Mouse (Mus musculus): ENCODE measurements at regions not wholly inside any gene's neighbourhood (a gene's known extent, or its start where the extent isn't known, plus 50 kb on each side); places are given as distances from the start of the nearest gene placed in this dataset.
A peak's percentile ranks its signal among the peaks of the same experiment; 100 is the strongest.

GRCm38 (mm10) chr1:94413043-94413442, 360.7 kb upstream of the Pdcd1 start:
- Histone ChIP-seq H3K27ac (replicated peaks) (no peak overlapping the region), H3K27me3 (no peaks in the 10 kb centered on the region), H3K9ac (no peak overlapping the region), H3K4me2 (peak overlapping the region; percentile 22), H3K4me3 (no peak overlapping the region), H3K9me3 (no peaks in the 10 kb centered on the region), H3K36me3 (no peaks in the 10 kb centered on the region), H3K4me1 (replicated peaks) (peaks cover 8% of the 10 kb centered on the region; the same call in 1 of the 2 replicates)
- 22% methylated on average over 9 of the region's 9 CpGs for WGBS
- 0 out of 2 replicates have a peak, but pooled peaks have one; percentile 59 for ATAC-seq (ENCODE audit: low FRiP score, low read depth)

- H3K36me3 ChIP-seq = no peaks in the 10 kb centered on the region
- H3K27me3 ChIP-seq = no peaks in the 10 kb centered on the region
- no peak overlapping the region for H3K27ac ChIP-seq (replicated peaks)
- no peaks in the 10 kb centered on the region for H3K9me3 ChIP-seq
- no peaks in the 10 kb centered on the region for H3K4me1 ChIP-seq (replicated peaks)
- H3K9ac ChIP-seq = no peak overlapping the region
- H3K4me3 ChIP-seq = no peak overlapping the region
- WGBS = 73% methylated on average over 1 of the region's 1 CpGs
- H3K4me2 ChIP-seq = no peak overlapping the region
- ATAC-seq (ENCODE audit: low FRiP score, low read depth) = no peak
Measured at GRCm38 (mm10) chr1:94366606-94367005, 314.3 kb upstream of the Pdcd1 start.

- 76% methylated on average over 1 of the region's 1 CpGs for WGBS
- ATAC-seq (ENCODE audit: low FRiP score, low read depth) = no peak
- Histone ChIP-seq H3K27ac (replicated peaks) (no peak overlapping the region), H3K9me3 (no peaks in the 10 kb centered on the region), H3K4me1 (replicated peaks) (no peaks in the 10 kb centered on the region), H3K9ac (no peak overlapping the region), H3K36me3 (no peaks in the 10 kb centered on the region), H3K27me3 (no peaks in the 10 kb centered on the region), H3K4me2 (no peak overlapping the region), H3K4me3 (no peak overlapping the region)
Measured at GRCm38 (mm10) chr1:94356996-94357395, 304.6 kb upstream of the Pdcd1 start.

GRCm38 (mm10) chr1:94355873-94356272, 303.5 kb upstream of the Pdcd1 start:
- 48% methylated on average over 3 of the region's 3 CpGs for WGBS
- Histone ChIP-seq H3K4me1 (replicated peaks) (no peaks in the 10 kb centered on the region), H3K9me3 (no peaks in the 10 kb centered on the region), H3K9ac (no peak overlapping the region), H3K4me2 (no peak overlapping the region), H3K36me3 (no peaks in the 10 kb centered on the region), H3K27ac (replicated peaks) (no peak overlapping the region), H3K27me3 (no peaks in the 10 kb centered on the region), H3K4me3 (no peak overlapping the region)
- ATAC-seq (ENCODE audit: low FRiP score, low read depth) = no peak

GRCm38 (mm10) chr1:94342576-94342975, 290.2 kb upstream of the Pdcd1 start:
- no peak overlapping the region for H3K4me3 ChIP-seq
- H3K9ac ChIP-seq = no peak overlapping the region
- no peaks in the 10 kb centered on the region for H3K36me3 ChIP-seq
- H3K27ac ChIP-seq (replicated peaks) = no peak overlapping the region
- H3K27me3 ChIP-seq = no peaks in the 10 kb centered on the region
- no peak for ATAC-seq (ENCODE audit: low FRiP score, low read depth)
- no peaks in the 10 kb centered on the region for H3K4me1 ChIP-seq (replicated peaks)
- H3K4me2 ChIP-seq = no peak overlapping the region
- WGBS = 94% methylated on average over 2 of the region's 2 CpGs
- no peaks in the 10 kb centered on the region for H3K9me3 ChIP-seq

- ATAC-seq (ENCODE audit: low FRiP score, low read depth) = no peak
- H3K27ac ChIP-seq (replicated peaks) = no peak overlapping the region
- no peaks in the 10 kb centered on the region for H3K9me3 ChIP-seq
- no peak overlapping the region for H3K9ac ChIP-seq
- no peaks in the 10 kb centered on the region for H3K4me1 ChIP-seq (replicated peaks)
- no peak overlapping the region for H3K4me3 ChIP-seq
- no peak overlapping the region for H3K4me2 ChIP-seq
- no peaks in the 10 kb centered on the region for H3K27me3 ChIP-seq
- H3K36me3 ChIP-seq = no peaks in the 10 kb centered on the region
- WGBS = 82% methylated on average over 3 of the region's 3 CpGs
Measured at GRCm38 (mm10) chr1:94341237-94341636, 288.9 kb upstream of the Pdcd1 start.

GRCm38 (mm10) chr1:94318029-94318428, 265.7 kb upstream of the Pdcd1 start:
- H3K9me3 ChIP-seq = no peaks in the 10 kb centered on the region
- no peak overlapping the region for H3K9ac ChIP-seq
- no peak overlapping the region for H3K4me2 ChIP-seq
- ATAC-seq (ENCODE audit: low FRiP score, low read depth) = no peak
- H3K4me1 ChIP-seq (replicated peaks) = no peaks in the 10 kb centered on the region
- H3K27me3 ChIP-seq = no peaks in the 10 kb centered on the region
- H3K36me3 ChIP-seq = no peaks in the 10 kb centered on the region
- no peak overlapping the region for H3K4me3 ChIP-seq
- H3K27ac ChIP-seq (replicated peaks) = no peak overlapping the region

GRCm38 (mm10) chr1:94298395-94298794, 246.0 kb upstream of the Pdcd1 start:
- 83% methylated on average over 1 of the region's 1 CpGs for WGBS
- no peak overlapping the region for H3K4me3 ChIP-seq
- no peaks in the 10 kb centered on the region for H3K27me3 ChIP-seq
- H3K36me3 ChIP-seq = no peaks in the 10 kb centered on the region
- H3K4me2 ChIP-seq = no peak overlapping the region
- H3K4me1 ChIP-seq (replicated peaks) = no peaks in the 10 kb centered on the region
- H3K9me3 ChIP-seq = no peaks in the 10 kb centered on the region
- no peak overlapping the region for H3K9ac ChIP-seq
- no peak overlapping the region for H3K27ac ChIP-seq (replicated peaks)
- ATAC-seq (ENCODE audit: low FRiP score, low read depth) = no peak

- 68% methylated on average over 4 of the region's 4 CpGs for WGBS
- no peak for ATAC-seq (ENCODE audit: low FRiP score, low read depth)
Measured at GRCm38 (mm10) chr1:94272569-94272968, 220.2 kb upstream of the Pdcd1 start.

GRCm38 (mm10) chr1:94263313-94263712, 211.0 kb upstream of the Pdcd1 start:
- H3K27ac ChIP-seq (replicated peaks) = no peak overlapping the region
- peak; percentile 34; the same call in 1 of the 2 replicates for ATAC-seq (ENCODE audit: low FRiP score, low read depth)
- no peaks in the 10 kb centered on the region for H3K9me3 ChIP-seq
- H3K9ac ChIP-seq = no peak overlapping the region
- no peak overlapping the region for H3K4me2 ChIP-seq
- H3K27me3 ChIP-seq = no peaks in the 10 kb centered on the region
- no peaks in the 10 kb centered on the region for H3K36me3 ChIP-seq
- H3K4me1 ChIP-seq (replicated peaks) = no peaks in the 10 kb centered on the region
- 66% methylated on average over 8 of the region's 8 CpGs for WGBS
- no peak overlapping the region for H3K4me3 ChIP-seq

More at GRCm38 (mm10) chr1:94272569-94272968, 220.2 kb upstream of the Pdcd1 start:
- Histone ChIP-seq H3K27me3 (no peaks in the 10 kb centered on the region), H3K4me3 (no peak overlapping the region), H3K27ac (replicated peaks) (no peak overlapping the region), H3K9ac (no peak overlapping the region), H3K36me3 (no peaks in the 10 kb centered on the region), H3K4me2 (no peak overlapping the region), H3K9me3 (no peaks in the 10 kb centered on the region), H3K4me1 (replicated peaks) (no peaks in the 10 kb centered on the region)

GRCm38 (mm10) chr1:94235426-94235825, 183.1 kb upstream of the Pdcd1 start:
- no peak for ATAC-seq (ENCODE audit: low FRiP score, low read depth)
- H3K36me3 ChIP-seq = no peaks in the 10 kb centered on the region
- H3K9ac ChIP-seq = no peak overlapping the region
- no peak overlapping the region for H3K4me2 ChIP-seq
- H3K4me3 ChIP-seq = no peak overlapping the region
- no peaks in the 10 kb centered on the region for H3K4me1 ChIP-seq (replicated peaks)
- H3K9me3 ChIP-seq = no peaks in the 10 kb centered on the region
- H3K27ac ChIP-seq (replicated peaks) = no peak overlapping the region
- H3K27me3 ChIP-seq = no peaks in the 10 kb centered on the region
- WGBS = 47% methylated on average over 1 of the region's 1 CpGs

- H3K9ac ChIP-seq = no peak overlapping the region
- no peak overlapping the region for H3K4me3 ChIP-seq
- no peaks in the 10 kb centered on the region for H3K4me1 ChIP-seq (replicated peaks)
- H3K27me3 ChIP-seq = no peaks in the 10 kb centered on the region
- ATAC-seq (ENCODE audit: low FRiP score, low read depth) = no peak
- H3K27ac ChIP-seq (replicated peaks) = no peak overlapping the region
- no peaks in the 10 kb centered on the region for H3K9me3 ChIP-seq
- 48% methylated on average over 3 of the region's 3 CpGs for WGBS
- H3K4me2 ChIP-seq = no peak overlapping the region
- H3K36me3 ChIP-seq = no peaks in the 10 kb centered on the region
Measured at GRCm38 (mm10) chr1:94221006-94221405, 168.7 kb upstream of the Pdcd1 start.

- Histone ChIP-seq H3K9me3 (no peaks in the 10 kb centered on the region), H3K27me3 (no peaks in the 10 kb centered on the region), H3K4me3 (no peak overlapping the region), H3K27ac (replicated peaks) (no peak overlapping the region), H3K4me1 (replicated peaks) (no peaks in the 10 kb centered on the region), H3K4me2 (no peak overlapping the region), H3K36me3 (no peaks in the 10 kb centered on the region), H3K9ac (no peak overlapping the region)
- 81% methylated on average over 2 of the region's 2 CpGs for WGBS
- no peak for ATAC-seq (ENCODE audit: low FRiP score, low read depth)
Measured at GRCm38 (mm10) chr1:94217407-94217806, 165.1 kb upstream of the Pdcd1 start.

All from hindbrain, embryonic 15.5 days (tissue).